Mouse (Mus musculus) liver, adult 2 months (tissue): ENCODE data around the gene Rabl3. TPM values are rescaled to one million over a fixed set of nuclear protein-coding genes. Genes with fewer than 3 reads are reported as not detected.

Source experiments
- DNase-seq: peaks from one replicate; pipeline ENCODE4 v3.0.0-alpha.2; 2011; ENCODE audit warnings: low read depth, low spot score; ENCODE audit errors: extremely low read depth
- H3K27ac ChIP-seq: fragments of 200-500 bp; replicated peaks from 2 replicates; pipeline ENCODE4 v1.5.1; 2012; ENCODE audit warnings: low read depth, mild to moderate bottlenecking, control low read depth, inconsistent platforms, low read length; ENCODE audit not compliant: insufficient read depth
- H3K27me3 ChIP-seq: fragments of 200-500 bp; 2 replicates; pipeline ENCODE4 v1.6.1; 2012; ENCODE audit warnings: mild to moderate bottlenecking, moderate library complexity, low read length, inconsistent platforms; ENCODE audit not compliant: control insufficient read depth, insufficient read depth
- H3K36me3 ChIP-seq: fragments of 200-500 bp; 2 replicates; pipeline ENCODE4 v1.6.1; 2012; ENCODE audit warnings: low read length, inconsistent platforms; ENCODE audit not compliant: control insufficient read depth, insufficient read depth
- H3K4me1 ChIP-seq: fragments of 200-500 bp; 2 replicates; pipeline ENCODE4 v1.6.1; 2011; ENCODE audit warnings: low read length; ENCODE audit not compliant: control insufficient read depth, insufficient read depth
- H3K4me3 ChIP-seq: fragments of 200-500 bp; 2 replicates; pipeline ENCODE4 v1.5.1; 2011; ENCODE audit warnings: low read depth, mild to moderate bottlenecking, control low read depth, low read length, moderate library complexity; ENCODE audit not compliant: insufficient read depth
- H3K79me2 ChIP-seq: fragments of 200-500 bp; 2 replicates; pipeline ENCODE4 v1.6.1; 2012; ENCODE audit warnings: inconsistent platforms, mild to moderate bottlenecking, low read length, moderate library complexity; ENCODE audit not compliant: control insufficient read depth, insufficient read depth
- H3K9ac ChIP-seq: fragments of 200-500 bp; 2 replicates; pipeline ENCODE4 v1.6.1; 2012; ENCODE audit warnings: low read depth, mild to moderate bottlenecking, control low read depth, inconsistent platforms, low read length
- CTCF ChIP-seq: fragments of 200-500 bp; IDR thresholded peaks from 2 replicates; pipeline ENCODE4 v1.5.1; 2011; ENCODE audit warnings: low read depth, low read length, control low read depth
- POLR2A ChIP-seq: fragments of 200-500 bp; IDR thresholded peaks from 2 replicates; pipeline ENCODE4 v1.6.1; 2011; ENCODE audit warnings: low read length, control low read depth; ENCODE audit not compliant: insufficient read depth; ENCODE audit errors: extremely low read depth
- WGBS: fragments of 180-500 bp; shearing (Covaris S2); methylation state at CpG from one replicate; pipeline ENCODE4 v1.1.7; 2018; 5-methylcytosine and 5-hydroxymethylcytosine counted together
- polyA plus RNA-seq: library from polyadenylated mRNA; depleted of rRNA; stranded (reverse); fragments of >200 nt; gene quantifications from 2 replicates; pipeline ENCODE4 v1.2.3, GENCODE M21; 2012
- total RNA-seq: library from RNA; depleted of rRNA; stranded (reverse); fragments of >200 nt; gene quantifications from 2 replicates; pipeline ENCODE4 v1.2.3, GENCODE M21; 2014

The Rabl3 gene
- total and polyA plus RNA-seq, 2 experiments: 2.8 to 10.4 TPM

- no peak for TF ChIP-seq POLR2A
- TF ChIP-seq CTCF: no peak
- H3K36me3 ChIP-seq: peaks cover 41% of the 10 kb centered on the region
- WGBS: 97% methylated on average over 15 of the region's 15 CpGs
- H3K27ac ChIP-seq: no peak overlapping the region
- H3K27me3 ChIP-seq: no peaks in the 10 kb centered on the region
- no peaks in the 10 kb centered on the region for H3K4me1 ChIP-seq
- H3K79me2 ChIP-seq: no peaks in the 10 kb centered on the region; the same call in 1 of the 2 replicates
- no peak overlapping the region for H3K4me3 ChIP-seq
- no peak overlapping the region for H3K9ac ChIP-seq
- DNase-seq: no peak
Measured at GRCm38 (mm10) chr16:37511489-37511888, 28.2 kb upstream of the Rabl3 start.

- Histone ChIP-seq H3K9ac (no peak overlapping the region), H3K4me3 (no peak overlapping the region), H3K27me3 (no peaks in the 10 kb centered on the region), H3K79me2 (peaks cover 2% of the 10 kb centered on the region; the same call in 1 of the 2 replicates), H3K4me1 (no peaks in the 10 kb centered on the region), H3K36me3 (peaks cover 50% of the 10 kb centered on the region), H3K27ac (no peak overlapping the region)
- DNase-seq: no peak
- 98% methylated on average over 8 of the region's 8 CpGs for WGBS
- TF ChIP-seq POLR2A: no peak
- TF ChIP-seq CTCF: no peak
Measured at GRCm38 (mm10) chr16:37514644-37515043, 25.0 kb upstream of the Rabl3 start.

GRCm38 (mm10) chr16:37516376-37516993, 23.2 kb upstream of the Rabl3 start:
- TF ChIP-seq POLR2A: no peak
- TF ChIP-seq CTCF: no peak
- DNase-seq: no peak
- 93% methylated on average over 6 of the region's 6 CpGs for WGBS
- Histone ChIP-seq H3K9ac (no peak overlapping the region), H3K36me3 (peaks cover 49% of the 10 kb centered on the region), H3K4me1 (no peaks in the 10 kb centered on the region), H3K27ac (no peak overlapping the region), H3K79me2 (peaks cover 4% of the 10 kb centered on the region; the same call in 1 of the 2 replicates), H3K4me3 (no peak overlapping the region), H3K27me3 (no peaks in the 10 kb centered on the region)

GRCm38 (mm10) chr16:37517596-37518211, 22.0 kb upstream of the Rabl3 start:
- TF ChIP-seq POLR2A: no peak
- TF ChIP-seq CTCF: no peak
- H3K79me2 ChIP-seq: peaks cover 4% of the 10 kb centered on the region; the same call in 1 of the 2 replicates
- DNase-seq: no peak
- 95% methylated on average over 4 of the region's 4 CpGs for WGBS
- H3K9ac ChIP-seq: no peak overlapping the region
- no peak overlapping the region for H3K4me3 ChIP-seq
- no peak overlapping the region for H3K27ac ChIP-seq
- H3K4me1 ChIP-seq: peaks cover 3% of the 10 kb centered on the region; the same call in 1 of the 2 replicates
- H3K27me3 ChIP-seq: no peaks in the 10 kb centered on the region
- peaks cover 53% of the 10 kb centered on the region for H3K36me3 ChIP-seq

- no peak for DNase-seq
- Histone ChIP-seq H3K4me3 (no peak overlapping the region), H3K27me3 (no peaks in the 10 kb centered on the region), H3K27ac (no peak overlapping the region), H3K9ac (no peak overlapping the region), H3K4me1 (peaks cover 3% of the 10 kb centered on the region; the same call in 1 of the 2 replicates), H3K79me2 (peaks cover 7% of the 10 kb centered on the region; the same call in 1 of the 2 replicates), H3K36me3 (peaks cover 54% of the 10 kb centered on the region)
- WGBS: 94% methylated on average over 2 of the region's 2 CpGs
- no peak for TF ChIP-seq CTCF
- TF ChIP-seq POLR2A: no peak
Measured at GRCm38 (mm10) chr16:37518662-37519061, 21.0 kb upstream of the Rabl3 start.

- H3K36me3 ChIP-seq: peaks cover 51% of the 10 kb centered on the region
- peaks cover 5% of the 10 kb centered on the region; the same call in 1 of the 2 replicates for H3K4me1 ChIP-seq
- no peaks in the 10 kb centered on the region for H3K27me3 ChIP-seq
- TF ChIP-seq POLR2A (no peak), CTCF (no peak)
- peaks cover 8% of the 10 kb centered on the region; the same call in 1 of the 2 replicates for H3K79me2 ChIP-seq
- WGBS: 100% methylated on average over 1 of the region's 1 CpGs
- DNase-seq: no peak
- H3K4me3 ChIP-seq: no peak overlapping the region
- no peak overlapping the region for H3K27ac ChIP-seq
- no peak overlapping the region for H3K9ac ChIP-seq
Measured at GRCm38 (mm10) chr16:37519721-37520120, 20.0 kb upstream of the Rabl3 start.
